Mouse (Mus musculus) CH12.LX (cell line): ENCODE measurements around the gene Rxfp4.

ENCODE experiments used
- CTCF ChIP-seq, 2 experiments: IDR thresholded peaks in 1 of 2; conservative IDR thresholded peaks in 1 of 2; 2 replicates each; pipeline ENCODE4 v1.5.1; 2011 to 2012; ENCODE audit warnings: low read depth in 2 of 2, low read length in 2 of 2, improper control_type of control experiment in 1 of 2, inconsistent platforms in 1 of 2, mild to moderate bottlenecking in 1 of 2, moderate library complexity in 1 of 2
- EP300 ChIP-seq: IDR thresholded peaks from 2 replicates; pipeline ENCODE4 v1.6.1; 2011; ENCODE audit warnings: low read length, improper control_type of control experiment
- HCFC1 ChIP-seq: IDR thresholded peaks from 2 replicates; pipeline ENCODE4 v1.6.1; 2012; ENCODE audit warnings: low read depth, mild to moderate bottlenecking, inconsistent platforms, low read length, improper control_type of control experiment
- MYC ChIP-seq: IDR thresholded peaks from 2 replicates; pipeline ENCODE4 v1.6.1; 2011; ENCODE audit warnings: low read depth, mild to moderate bottlenecking, improper control_type of control experiment, low read length
- POLR2A ChIP-seq: IDR thresholded peaks from 2 replicates; pipeline ENCODE4 v1.6.1; 2011; ENCODE audit warnings: low read depth, mild to moderate bottlenecking, improper control_type of control experiment, low read length
- POLR2AphosphoS2 ChIP-seq: IDR thresholded peaks from 2 replicates; pipeline ENCODE4 v1.6.1; 2011; ENCODE audit warnings: low read depth, low read length, improper control_type of control experiment
- RAD21 ChIP-seq: IDR thresholded peaks from 2 replicates; pipeline ENCODE4 v1.6.1; 2011; ENCODE audit warnings: low read depth, mild to moderate bottlenecking, low read length, improper control_type of control experiment, moderate library complexity
- UBTF ChIP-seq: IDR thresholded peaks from 2 replicates; pipeline ENCODE4 v1.6.1; 2012; ENCODE audit warnings: low read depth, mild to moderate bottlenecking, inconsistent platforms, low read length, improper control_type of control experiment, moderate library complexity
- ZMIZ1 ChIP-seq: IDR thresholded peaks from 2 replicates; pipeline ENCODE4 v1.6.1; 2012; ENCODE audit warnings: low read depth, mild to moderate bottlenecking, inconsistent platforms, low read length, improper control_type of control experiment

DNA sequence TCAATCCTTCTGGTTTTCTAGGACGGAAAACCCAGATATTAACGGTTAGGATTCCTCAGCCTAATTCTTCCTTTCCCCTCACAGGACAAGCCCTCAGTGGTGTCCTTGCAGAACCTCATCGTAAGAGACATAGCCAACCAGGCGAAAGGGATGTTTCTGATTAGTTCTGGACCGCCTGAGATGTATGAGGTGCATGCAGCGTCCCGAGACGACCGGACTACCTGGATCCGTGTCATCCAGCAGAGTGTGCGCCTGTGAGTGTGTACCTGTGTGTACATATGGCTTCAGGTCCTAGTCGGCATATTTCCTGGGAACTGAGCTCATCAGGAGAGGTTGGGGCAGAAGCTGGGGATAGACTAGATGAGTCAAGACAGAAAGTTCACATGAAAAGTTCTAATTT is 13.7 kb downstream of the Rxfp4 start:
- TF ChIP-seq POLR2AphosphoS2 (no peak), CTCF (conservative IDR thresholded peaks at IDR 0.05 in 1 of 2, IDR thresholded peaks at IDR 0.05 in 1 of 2; ENCODE audit: low read depth in 2 of 2, low read length in 2 of 2) (no peak), RAD21 (no peak), EP300 (no peak), ZMIZ1 (no peak), POLR2A (no peak), MYC (no peak), UBTF (no peak), HCFC1 (no peak)
